Mouse (Mus musculus) ES-Bruce4 (cell line): ENCODE measurements around the gene Gigyf2. TPM values are rescaled to one million over a fixed set of nuclear protein-coding genes. Genes with fewer than 3 reads are reported as not detected.
"Not testable (repeated sequence)": the region's sequence is repeated elsewhere in the genome, so short reads cannot be mapped to it uniquely, and the experiment has no call there.

Experiments
- H3K27ac ChIP-seq: 2 replicates; pipeline ENCODE4 v1.5.1; 2012; ENCODE audit warnings: low read length, inconsistent platforms; ENCODE audit not compliant: insufficient read depth
- H3K27me3 ChIP-seq: 2 replicates; pipeline ENCODE4 v1.6.1; 2012; ENCODE audit warnings: mild to moderate bottlenecking, low read length, inconsistent platforms; ENCODE audit not compliant: control insufficient read depth, poor library complexity, insufficient read depth, severe bottlenecking
- H3K36me3 ChIP-seq: 2 replicates; pipeline ENCODE4 v1.6.1; 2012; ENCODE audit warnings: inconsistent platforms, mild to moderate bottlenecking, low read length, moderate library complexity; ENCODE audit not compliant: control insufficient read depth, poor library complexity, insufficient read depth, severe bottlenecking
- H3K4me1 ChIP-seq: one replicate; pipeline ENCODE4 v1.8.1; 2011; ENCODE audit warnings: low read length; ENCODE audit not compliant: control insufficient read depth, insufficient read depth
- H3K4me3 ChIP-seq: 2 replicates; pipeline ENCODE4 v1.5.1; 2011; ENCODE audit warnings: low read depth, mild to moderate bottlenecking, low read length
- H3K9ac ChIP-seq: 2 replicates; pipeline ENCODE4 v1.6.1; 2012; ENCODE audit warnings: low read depth, mild to moderate bottlenecking, inconsistent platforms; ENCODE audit not compliant: poor library complexity, severe bottlenecking
- H3K9me3 ChIP-seq: replicated peaks from 2 replicates; pipeline ENCODE4 v1.6.1; 2012; ENCODE audit warnings: mild to moderate bottlenecking, low read length, inconsistent platforms; ENCODE audit not compliant: control insufficient read depth, poor library complexity, insufficient read depth, severe bottlenecking
- CTCF ChIP-seq: IDR thresholded peaks from one replicate; pipeline ENCODE4 v1.8.1; 2011; ENCODE audit warnings: low read depth, low read length
- EP300 ChIP-seq: IDR thresholded peaks from 2 replicates; pipeline ENCODE4 v1.6.1; 2011; ENCODE audit warnings: low read depth, low read length; ENCODE audit not compliant: insufficient read depth
- POLR2A ChIP-seq: IDR thresholded peaks from one replicate; pipeline ENCODE4 v1.8.1; 2011; ENCODE audit warnings: low read length; ENCODE audit not compliant: insufficient read depth
- polyA plus RNA-seq: library from polyadenylated mRNA; stranded (reverse); fragments of >200 nt; gene quantifications from 2 replicates; pipeline ENCODE4 v1.2.4, GENCODE M21; 2011; ENCODE audit warnings: low read depth; ENCODE audit not compliant: missing spikeins, insufficient read depth, insufficient read length

Gigyf2 gene
- polyA plus RNA-seq, 1 experiment = 207 TPM

DNA sequence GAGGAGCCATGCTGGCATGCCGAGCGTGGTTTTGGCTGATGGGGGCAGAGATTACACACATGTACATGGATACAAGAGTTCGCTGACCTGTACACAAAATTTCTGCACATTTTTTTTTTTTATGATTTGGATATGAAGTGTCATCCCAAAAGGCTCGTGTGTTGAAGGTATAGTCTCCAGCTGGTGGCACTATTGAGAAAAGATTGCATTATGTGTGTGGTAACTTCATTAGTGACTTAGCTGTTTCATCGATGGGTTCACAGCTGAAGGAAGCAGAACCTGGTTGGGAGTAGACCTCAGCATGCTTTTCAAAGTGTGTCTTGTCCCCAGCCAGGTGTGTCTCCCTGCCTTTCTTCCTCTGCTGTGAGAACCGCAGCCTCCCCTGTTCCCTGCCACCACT lies 141.5 kb downstream of the Gigyf2 start:
- no peak for TF ChIP-seq CTCF
- TF ChIP-seq EP300 = no peak
- TF ChIP-seq POLR2A = no peak
- Histone ChIP-seq H3K4me3 (no peak overlapping the region), H3K27ac (no peak overlapping the region)

DNA sequence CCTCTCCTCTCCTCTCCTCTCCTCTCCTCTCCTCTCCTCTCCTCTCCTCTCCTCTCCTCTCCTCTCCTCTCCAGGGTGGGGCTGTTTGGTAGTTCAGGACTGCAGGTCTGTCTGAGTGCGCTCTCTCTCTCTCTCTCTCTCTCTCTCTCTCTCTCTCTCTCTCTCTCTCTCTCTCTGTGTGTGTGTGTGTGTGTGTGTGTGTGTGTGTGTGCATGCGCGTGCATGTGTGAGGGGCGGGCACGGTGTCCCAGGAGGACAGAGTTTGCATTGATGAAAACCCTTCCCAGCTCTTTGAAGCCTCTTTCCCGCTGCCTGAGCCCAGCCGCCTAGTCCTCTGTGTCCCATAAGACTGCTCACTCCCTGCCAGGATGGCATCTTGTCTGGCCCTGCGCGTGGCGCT lies 143.2 kb downstream of the Gigyf2 start, which contains the start of gene Snorc:
Gene Snorc, plus strand, starts transcription at position 301 of the 400 bp plus-strand sequence.
- H3K4me3 ChIP-seq = peak within 1 kb of the TSS; percentile 9; the same call in 1 of the 2 replicates
- not testable (repeated sequence) for H3K27ac ChIP-seq, H3K27me3 ChIP-seq, H3K9me3 ChIP-seq, H3K36me3 ChIP-seq, H3K9ac ChIP-seq, H3K4me1 ChIP-seq
- peak; percentile 18 for TF ChIP-seq CTCF

More for the DNA sequence above, 141.5 kb downstream of the Gigyf2 start:
- Histone ChIP-seq H3K36me3 (no peaks in the 10 kb centered on the region), H3K4me1 (no peaks in the 10 kb centered on the region), H3K27me3 (no peaks in the 10 kb centered on the region), H3K9ac (no peak overlapping the region), H3K9me3 (no peaks in the 10 kb centered on the region)

DNA sequence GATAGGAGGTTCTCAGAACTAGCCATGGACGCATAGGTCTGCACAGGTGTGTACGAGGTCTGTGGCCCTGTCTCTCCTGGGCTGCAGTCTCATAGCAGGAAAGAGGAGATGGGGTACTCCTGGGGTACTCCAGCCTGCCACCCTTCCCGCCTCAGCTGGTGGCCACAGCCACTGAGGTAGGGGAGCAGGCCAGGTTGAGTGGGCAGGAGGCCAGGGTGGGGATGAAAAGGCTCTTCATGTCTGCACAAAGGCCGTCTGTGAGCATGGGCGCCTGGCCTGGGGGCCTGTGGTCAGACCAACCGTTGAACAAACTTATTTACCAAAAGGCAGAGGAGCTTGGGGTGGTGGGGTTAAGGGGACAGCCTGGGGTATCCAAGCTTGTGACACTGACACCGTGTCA lies 145.1 kb downstream of the Gigyf2 start:
- TF ChIP-seq POLR2A (no peak), CTCF (no peak), EP300 (no peak)
- no peaks in the 10 kb centered on the region for H3K4me1 ChIP-seq
- no peak overlapping the region for H3K27ac ChIP-seq
- no peak overlapping the region for H3K9ac ChIP-seq
- H3K36me3 ChIP-seq = no peaks in the 10 kb centered on the region
- no peaks in the 10 kb centered on the region for H3K9me3 ChIP-seq
- no peak overlapping the region for H3K4me3 ChIP-seq
- H3K27me3 ChIP-seq = no peaks in the 10 kb centered on the region

DNA sequence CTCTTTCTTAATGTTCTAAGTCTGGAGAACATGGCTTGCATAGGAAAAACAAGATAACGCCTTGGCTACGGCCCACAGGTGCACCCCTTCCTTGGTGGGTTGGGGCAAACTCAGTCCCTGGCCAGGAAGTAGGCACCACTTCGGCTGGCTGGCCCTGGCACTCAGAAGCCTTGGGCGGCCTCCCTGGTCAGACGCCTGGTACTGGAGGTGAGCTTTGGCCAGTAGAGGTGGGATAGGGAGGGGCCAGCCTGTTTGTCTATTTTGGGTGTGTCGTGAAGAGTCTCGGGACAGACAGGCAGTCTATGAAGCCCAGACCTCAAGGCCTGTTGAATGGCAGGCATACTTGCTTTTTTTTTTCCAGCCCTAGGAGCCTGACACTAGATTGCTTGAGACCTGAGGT lies 145.8 kb downstream of the Gigyf2 start:
- Histone ChIP-seq H3K27me3 (no peaks in the 10 kb centered on the region), H3K9ac (no peak overlapping the region), H3K4me1 (no peaks in the 10 kb centered on the region), H3K4me3 (no peak overlapping the region), H3K27ac (no peak overlapping the region), H3K36me3 (no peaks in the 10 kb centered on the region), H3K9me3 (no peaks in the 10 kb centered on the region)
- no peak for TF ChIP-seq CTCF
- no peak for TF ChIP-seq POLR2A
- TF ChIP-seq EP300 = no peak

DNA sequence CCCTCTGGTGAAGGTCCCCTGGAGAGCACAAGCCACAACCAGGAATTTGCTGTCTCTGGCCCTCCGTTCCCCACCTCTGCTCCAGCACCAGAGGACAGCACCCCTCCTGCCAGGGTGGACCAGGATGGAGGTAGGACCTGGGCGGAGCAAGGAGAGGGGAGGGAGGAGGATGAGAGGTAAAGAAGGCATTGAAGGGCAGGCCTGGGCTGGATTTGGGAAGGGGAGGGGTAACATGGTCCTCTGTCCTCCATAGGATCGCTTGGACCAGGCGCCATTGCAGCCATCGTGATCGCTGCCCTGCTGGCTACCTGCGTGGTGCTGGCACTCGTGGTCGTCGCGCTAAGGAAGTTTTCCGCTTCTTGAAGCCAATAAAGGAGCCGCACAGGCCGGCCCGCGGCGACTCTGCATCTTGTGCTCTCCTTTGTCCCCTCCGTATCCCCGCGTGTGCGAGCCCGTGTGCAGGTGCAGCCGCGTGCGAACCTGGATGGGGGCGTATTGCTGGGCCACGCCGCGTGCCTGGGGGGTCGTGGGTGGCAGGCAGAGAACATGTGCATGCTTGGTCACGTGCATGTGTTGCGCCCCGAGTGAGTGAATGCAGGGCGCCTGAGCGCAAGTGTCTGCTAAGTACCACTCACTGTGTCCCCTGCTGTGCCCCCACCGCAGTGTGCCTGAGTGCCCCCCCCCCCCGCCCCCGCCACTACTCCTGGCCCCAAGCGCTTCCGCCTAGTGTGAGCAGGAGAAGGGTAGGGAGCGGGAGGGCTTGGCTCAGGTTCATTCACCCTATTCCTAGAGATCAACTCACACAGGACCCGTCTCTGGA lies 148.5 kb downstream of the Gigyf2 start:
- no peak overlapping the region for H3K27ac ChIP-seq

DNA sequence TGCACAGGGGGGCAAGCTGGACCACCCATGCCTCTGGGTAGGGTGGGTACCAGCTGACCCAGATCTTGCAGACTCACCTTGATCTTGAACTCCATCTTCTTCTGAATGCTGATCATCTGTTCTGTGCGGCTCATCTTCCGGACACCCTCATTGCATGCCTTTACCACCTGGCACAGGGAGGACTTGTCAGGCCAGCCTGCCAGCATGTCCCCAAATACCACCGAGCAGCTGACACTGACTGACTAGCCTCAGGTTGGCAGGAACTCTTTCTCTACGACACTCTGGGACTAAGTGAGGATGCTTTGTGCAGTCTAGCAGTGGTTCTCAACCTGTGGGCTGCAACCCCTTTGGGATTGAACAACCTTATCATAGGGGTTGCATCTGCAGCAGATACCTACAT lies 155.7 kb downstream of the Gigyf2 start:
- Histone ChIP-seq H3K4me3 (no peak overlapping the region), H3K27ac (no peak overlapping the region), H3K36me3 (no peaks in the 10 kb centered on the region), H3K9ac (no peak overlapping the region), H3K4me1 (no peaks in the 10 kb centered on the region), H3K9me3 (no peaks in the 10 kb centered on the region), H3K27me3 (no peaks in the 10 kb centered on the region)
- TF ChIP-seq CTCF (no peak), EP300 (no peak), POLR2A (no peak)

More for the DNA sequence above, 148.5 kb downstream of the Gigyf2 start:
- no peaks in the 10 kb centered on the region for H3K27me3 ChIP-seq
- no peaks in the 10 kb centered on the region for H3K36me3 ChIP-seq
- H3K4me3 ChIP-seq = peak overlapping the region; percentile 66
- no peaks in the 10 kb centered on the region for H3K4me1 ChIP-seq
- H3K9ac ChIP-seq = 0 out of 2 replicates have a peak overlapping the region, but pooled peaks have one; percentile 17
- H3K9me3 ChIP-seq = no peaks in the 10 kb centered on the region
- TF ChIP-seq EP300 (no peak), POLR2A (no peak), CTCF (no peak)
